Comparison of ENCODE assay signal across 26 mouse cellular contexts in genomic region chr5:97025650-97026049, GRCm38 (mm10). TPM values are rescaled to one million over a fixed set of nuclear protein-coding genes. Genes with fewer than 3 reads are reported as not detected.
DNase-seq lines count a peak whose midpoint lies in the region; ATAC-seq lines count a peak whose summit lies in the region.
"Had no signal": no experiment of that assay in that cellular context is flagged by ENCODE, and none has a peak within 500 bp of the region (broad histone marks: within the 10 kb centered on the region; RNA-seq: fewer than 3 reads in every experiment).

No protein-coding gene starts in this region.

- peak overlapping the region; percentile 38; the same call in 1 of the 2 replicates for H3K27ac ChIP-seq in liver, embryonic 12.5 days
- H3K27ac ChIP-seq in liver, embryonic 16.5 days (ENCODE audit: low read length): 0 out of 2 replicates have a peak overlapping the region, but pooled peaks have one; percentile 27
- H3K27ac ChIP-seq: embryonic facial prominence, embryonic 12.5 days; forebrain, embryonic 10.5 days; heart, embryonic 10.5 days; heart, embryonic 15.5 days; hindbrain, embryonic 12.5 days; hindbrain, postnatal 0 days; neural tube, embryonic 12.5 days had no signal

- H3K4me2 ChIP-seq in liver, embryonic 12.5 days: no peak overlapping the region
- H3K4me2 ChIP-seq in liver, embryonic 16.5 days (ENCODE audit: low read depth, low read length): no peak overlapping the region
- H3K4me2 ChIP-seq: embryonic facial prominence, embryonic 12.5 days; heart, embryonic 15.5 days; hindbrain, embryonic 12.5 days; lung, embryonic 14.5 days; midbrain, embryonic 11.5 days; neural tube, embryonic 12.5 days had no signal

- H3K9ac ChIP-seq in liver, embryonic 12.5 days: no peak overlapping the region
- H3K9ac ChIP-seq in liver, embryonic 16.5 days (ENCODE audit: low read depth, low read length): no peak overlapping the region
- H3K9ac ChIP-seq: embryonic facial prominence, embryonic 12.5 days; heart, embryonic 15.5 days; hindbrain, embryonic 12.5 days; lung, embryonic 14.5 days; neural tube, embryonic 12.5 days had no signal

- H3K36me3 ChIP-seq in liver, embryonic 12.5 days: peaks cover 69% of the 10 kb centered on the region
- peaks cover 27% of the 10 kb centered on the region for H3K36me3 ChIP-seq in liver, embryonic 16.5 days (ENCODE audit: control insufficient read depth, insufficient read depth)
- H3K36me3 ChIP-seq: embryonic facial prominence, embryonic 12.5 days; forebrain, embryonic 10.5 days; heart, embryonic 15.5 days; hindbrain, embryonic 12.5 days; neural tube, embryonic 12.5 days had no signal

- H3K27me3 ChIP-seq in liver, embryonic 12.5 days (replicated peaks): no peaks in the 10 kb centered on the region
- H3K27me3 ChIP-seq in liver, embryonic 16.5 days (ENCODE audit: control insufficient read depth, insufficient read depth, low read depth, low read length): no peaks in the 10 kb centered on the region
- H3K27me3 ChIP-seq: embryonic facial prominence, embryonic 12.5 days; heart, embryonic 15.5 days; hindbrain, embryonic 12.5 days; neural tube, embryonic 12.5 days had no signal

- DNase-seq in adrenal gland, adult 2 months: peak; percentile 24
- DNase-seq in adrenal gland, adult 18-20 months (ENCODE audit: low spot score in 2 of 2): no peak
- no peak for DNase-seq in liver
- peak; percentile 14 for DNase-seq in fat pad, adult 2 months (ENCODE audit: extremely low read depth, low read depth, low spot score)
- no peak for DNase-seq in kidney, adult 9 months
- no peak for DNase-seq in spleen, postnatal 4 days (ENCODE audit: low spot score in 2 of 2)
- DNase-seq: cerebellum, adult 8-10 months; cerebellum, postnatal 36 days; kidney, adult 18-20 months; kidney, postnatal 4 days; lung, embryonic 14.5 days; lung, postnatal 14 days; thymus, postnatal 14 days had no signal

- peaks cover 94% of the 10 kb centered on the region for H3K4me1 ChIP-seq in liver, embryonic 12.5 days
- H3K4me1 ChIP-seq in liver, embryonic 16.5 days (ENCODE audit: control insufficient read depth, low read depth, low read length): peaks cover 51% of the 10 kb centered on the region
- H3K4me1 ChIP-seq: embryonic facial prominence, embryonic 12.5 days had no signal

- no peak overlapping the region for H3K4me3 ChIP-seq in liver, embryonic 12.5 days
- no peak overlapping the region for H3K4me3 ChIP-seq in liver, embryonic 16.5 days (ENCODE audit: low read depth, low read length)
- H3K4me3 ChIP-seq: embryonic facial prominence, embryonic 12.5 days; forebrain, embryonic 10.5 days; heart, embryonic 10.5 days; heart, embryonic 15.5 days; hindbrain, embryonic 12.5 days; neural tube, embryonic 12.5 days had no signal

- no peak for ATAC-seq in liver, embryonic 12.5 days
- peak; percentile 12; the same call in 1 of the 2 replicates for ATAC-seq in liver, embryonic 16.5 days (ENCODE audit: low read depth)
- ATAC-seq: CD4-positive, CD25-positive, alpha-beta regulatory T cell, adult 4 months; forebrain, embryonic 16.5 days; hindbrain, postnatal 0 days; midbrain, embryonic 16.5 days had no signal

- 82% methylated on average over 6 of the region's 6 CpGs for WGBS in liver, embryonic 12.5 days (ENCODE audit: insufficient replicate concordance)
- 80% methylated on average over 6 of the region's 6 CpGs for WGBS in liver, embryonic 16.5 days (ENCODE audit: insufficient replicate concordance)

- H3K9me3 ChIP-seq in liver, embryonic 12.5 days (replicated peaks): no peaks in the 10 kb centered on the region
- H3K9me3 ChIP-seq in liver, embryonic 16.5 days (replicated peaks; ENCODE audit: control insufficient read depth, low read length): no peaks in the 10 kb centered on the region
- H3K9me3 ChIP-seq: embryonic facial prominence, embryonic 12.5 days; forebrain, embryonic 10.5 days; heart, embryonic 10.5 days; heart, embryonic 15.5 days; hindbrain, embryonic 12.5 days; neural tube, embryonic 12.5 days had no signal

RNA-seq across cellular contexts. Expression of gene Bmp2k, which starts 28.2 kb away (rescaled TPM):
- total RNA-seq in adrenal gland, adult 2 months (2021): 10 to 100 TPM; 26.0 to 38.8 TPM
- polyA plus RNA-seq in adrenal gland, adult 2 months (2012; rRNA removed): 9.5 and 10.6 TPM in 2 replicates
- 10 to 100 TPM; 27.2 to 32.6 TPM for total RNA-seq in adrenal gland, adult 18-20 months (2021)
- 57.2 and 59.8 TPM in 2 replicates for polyA plus RNA-seq in liver, embryonic 12.5 days (2016; fragmentation: Nextera tagmentation; extraction: Ambion mirVana)
- polyA plus RNA-seq in liver, embryonic 16.5 days (2015; fragmentation: Nextera tagmentation; extraction: Ambion mirVana): 25.9 and 26.5 TPM in 2 replicates

Comparison
In these comparisons a context has a peak if more than half of its experiments do, and no peak if none do; other contexts are left out.
1. DNase-seq: peak in adrenal gland, adult 2 months (single experiment) and fat pad, adult 2 months (single experiment); none in adrenal gland, adult 18-20 months (0 of 2), liver (single experiment), kidney, adult 9 months (single experiment) and spleen, postnatal 4 days (0 of 2).